Mouse (Mus musculus): ENCODE measurements around the gene Agxt.

The Agxt gene

DNA sequence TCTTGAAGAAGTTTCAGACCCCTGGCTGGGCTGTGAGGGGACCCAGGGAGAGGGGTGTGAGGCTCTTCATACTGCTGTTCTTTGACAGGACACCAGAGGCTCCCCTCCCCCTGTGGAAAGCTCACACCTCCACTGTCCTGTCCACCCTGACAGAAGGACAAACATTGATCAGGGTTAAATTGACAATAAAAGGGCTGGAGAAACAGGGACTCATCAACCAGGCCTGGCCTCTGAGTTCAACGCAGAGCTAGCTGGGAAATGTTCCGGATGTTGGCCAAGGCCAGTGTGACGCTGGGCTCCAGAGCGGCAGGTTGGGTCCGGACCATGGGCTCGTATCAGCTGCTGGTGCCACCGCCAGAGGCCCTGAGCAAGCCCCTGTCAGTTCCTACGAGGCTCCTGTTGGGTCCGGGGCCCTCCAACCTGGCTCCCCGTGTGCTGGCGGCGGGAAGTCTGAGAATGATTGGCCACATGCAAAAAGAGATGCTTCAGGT lies at the start of gene Agxt:
Gene Agxt, plus strand, starts transcription at position 205 of the 491 bp plus-strand sequence.
- no peak for DNase-seq (ENCODE audit: low spot score in 2 of 2)

- no peak for DNase-seq (ENCODE audit: low spot score in 2 of 2)
These were observed 42.5 kb upstream of the Agxt start for GRCm38 (mm10) chr1:93092582-93092981.

GRCm38 (mm10) chr1:93098956-93099355 lies 36.1 kb upstream of the Agxt start:
- DNase-seq (ENCODE audit: low spot score in 2 of 2), result no peak

- DNase-seq (ENCODE audit: low spot score in 2 of 2), result no peak
These were observed 34.8 kb upstream of the Agxt start for GRCm38 (mm10) chr1:93100243-93100575.

DNA sequence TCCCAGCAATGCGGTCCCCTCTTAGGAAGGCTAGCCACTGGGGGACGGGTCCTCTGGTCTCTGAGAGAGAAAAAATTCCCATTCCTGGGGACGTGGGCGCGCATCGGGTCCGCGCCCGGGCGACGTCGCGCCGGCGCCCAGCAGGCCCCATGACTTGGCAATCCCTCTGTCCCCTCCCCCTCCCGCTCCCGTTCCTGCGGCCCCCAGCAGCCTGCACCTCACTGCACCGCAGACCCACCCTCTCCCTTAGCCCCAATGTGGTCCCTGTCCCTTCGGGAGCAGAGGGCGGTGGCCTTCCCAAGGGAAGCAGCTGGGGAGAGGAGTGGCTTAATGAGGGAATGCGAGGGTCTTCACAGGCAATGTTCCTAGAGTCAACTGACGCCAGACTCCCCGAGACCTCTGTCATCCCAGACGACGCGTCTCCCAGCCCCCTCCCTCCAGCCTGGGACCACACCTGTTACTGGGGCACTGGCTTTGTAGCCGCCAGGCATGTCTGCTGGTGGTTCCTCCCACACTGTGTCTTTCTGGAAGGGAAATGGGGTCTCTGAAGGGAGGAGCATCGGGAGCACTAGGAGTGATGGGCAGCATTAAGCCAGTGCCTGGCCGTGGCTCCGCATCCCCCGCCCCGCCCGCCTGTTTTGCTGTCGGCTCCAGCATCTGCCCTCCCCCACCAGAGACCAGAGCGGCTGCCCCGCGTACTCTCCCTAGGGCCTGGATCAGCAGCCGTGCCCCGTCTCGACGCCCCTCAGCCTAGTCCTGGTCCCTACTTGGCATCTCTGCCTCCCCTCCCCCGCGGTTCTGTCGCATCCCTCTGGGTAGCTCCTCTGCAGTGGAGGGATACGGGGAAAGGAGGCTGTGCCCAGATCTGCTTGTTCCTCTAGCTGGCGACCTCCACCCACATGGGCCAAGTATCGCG lies 34.2 kb upstream of the Agxt start:
- no peak for DNase-seq (ENCODE audit: low spot score in 2 of 2)

GRCm38 (mm10) chr1:93101571-93102061 lies 33.4 kb upstream of the Agxt start, which contains the start of gene Kif1a:
Gene Kif1a, minus strand, starts transcription at chr1:93101951.
- DNase-seq (ENCODE audit: low spot score in 2 of 2), result no peak

GRCm38 (mm10) chr1:93102700-93103099 lies 32.3 kb upstream of the Agxt start:
- DNase-seq (ENCODE audit: low spot score in 2 of 2), result no peak

DNA sequence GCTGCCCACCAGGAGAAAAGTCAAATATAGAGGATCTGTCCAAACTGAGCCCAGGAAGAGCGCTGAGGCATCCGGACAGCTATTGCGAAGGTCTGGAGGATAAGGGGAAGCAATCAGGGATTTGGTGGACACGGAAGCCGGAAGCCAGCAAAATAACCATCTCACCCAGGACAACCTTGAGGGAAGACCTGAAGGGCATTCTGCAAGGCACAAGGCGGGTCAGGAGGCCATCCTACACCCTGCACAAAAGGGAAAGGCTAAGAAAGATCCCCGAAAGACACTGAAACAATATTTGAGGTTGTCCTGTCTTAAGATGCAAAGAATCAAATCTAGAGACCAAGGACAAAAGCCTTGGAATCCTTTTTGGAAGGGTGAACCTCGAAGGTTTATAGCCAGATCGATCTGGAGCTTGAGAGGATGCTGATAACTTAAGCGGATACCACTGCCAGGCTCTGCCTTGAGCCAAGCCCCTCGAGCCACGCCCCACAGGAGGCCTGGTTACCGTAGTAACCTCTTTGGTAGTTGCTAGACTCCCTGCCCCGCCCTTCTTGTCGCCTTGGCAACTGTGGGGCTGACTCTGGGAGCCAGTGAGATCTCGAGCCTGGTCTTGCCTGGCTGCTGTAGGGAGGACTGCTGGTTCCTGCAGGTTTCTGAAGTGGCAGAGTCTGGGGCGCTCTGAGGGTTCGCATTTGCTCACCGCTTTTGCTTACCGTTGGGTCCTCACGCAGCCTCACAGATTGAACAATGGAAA lies 20.2 kb upstream of the Agxt start:
- DNase-seq (ENCODE audit: low spot score in 2 of 2), result peak in 1 of 2 experiments; percentile 42

DNA sequence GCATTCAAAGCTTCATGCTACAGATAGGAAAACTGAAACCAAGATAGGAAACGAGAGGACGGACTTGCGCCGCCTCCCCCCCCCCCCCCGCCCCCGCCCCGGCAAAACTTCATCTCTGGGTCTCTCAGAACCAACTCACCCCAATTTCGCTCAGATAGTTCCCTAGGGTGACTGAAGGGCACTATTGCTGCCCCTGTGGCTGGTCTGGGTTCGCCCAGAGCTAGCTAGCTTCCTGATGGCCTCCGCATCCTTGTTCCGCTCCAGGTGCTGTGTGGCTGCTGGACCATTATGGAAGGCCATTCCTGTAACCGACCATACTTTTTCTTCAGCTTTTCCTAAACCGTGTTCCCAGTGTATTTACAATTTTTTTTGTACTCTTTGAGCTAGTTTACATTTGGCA lies 19.6 kb upstream of the Agxt start:
- no peak for DNase-seq (ENCODE audit: low spot score in 2 of 2)

DNA sequence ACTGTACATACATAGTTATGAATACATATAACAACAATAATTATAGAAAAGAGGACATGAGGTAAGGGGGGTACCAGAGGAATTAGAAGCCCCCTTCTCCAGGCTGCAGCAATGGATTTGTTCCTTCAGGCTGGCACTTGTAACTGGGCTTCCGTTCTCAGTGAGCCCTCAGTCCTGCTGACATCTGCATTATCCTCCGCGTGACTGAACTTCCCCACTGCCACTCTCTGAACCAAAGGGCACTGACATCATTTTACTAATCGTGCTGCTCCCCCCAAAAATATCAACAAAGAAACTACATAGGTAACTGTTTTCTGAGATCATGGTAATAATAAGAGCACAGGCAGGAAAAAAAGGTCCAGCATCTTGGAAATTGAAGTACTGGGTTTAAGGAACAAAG lies 16.2 kb upstream of the Agxt start:
- DNase-seq (ENCODE audit: low spot score in 2 of 2), result no peak

DNA sequence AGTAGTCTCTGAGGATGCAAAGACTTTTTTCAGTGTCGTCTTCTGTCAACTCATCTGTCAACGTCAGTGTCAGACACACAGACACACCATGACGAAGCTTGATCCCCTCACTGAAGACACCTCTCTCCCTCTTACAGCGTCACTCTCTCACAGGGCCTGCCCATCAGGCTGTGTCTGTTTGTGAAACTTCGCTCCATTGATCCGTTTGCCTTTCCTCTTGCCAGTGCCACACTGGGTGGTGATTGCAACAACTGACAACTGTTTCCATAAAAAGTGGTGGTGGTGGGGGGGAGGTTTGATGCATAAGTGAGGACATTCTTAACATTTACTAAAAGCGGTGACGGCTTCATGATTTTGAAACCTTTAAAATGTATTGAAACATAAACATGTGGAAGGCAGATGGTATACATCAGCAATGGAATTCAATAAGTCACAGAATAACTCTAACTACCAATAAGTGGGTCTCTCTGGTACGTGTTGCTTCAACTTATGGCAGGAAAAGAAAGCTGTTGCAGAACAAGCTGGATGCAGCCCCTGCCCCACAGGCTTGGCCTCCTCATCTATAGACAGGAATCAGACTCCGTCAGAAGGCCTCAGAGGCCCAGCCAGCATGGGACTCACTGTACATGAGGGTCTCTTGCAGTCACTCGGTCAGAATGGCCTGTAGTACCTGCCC lies 11.7 kb upstream of the Agxt start:
- no peak for DNase-seq (ENCODE audit: low spot score in 2 of 2)

DNA sequence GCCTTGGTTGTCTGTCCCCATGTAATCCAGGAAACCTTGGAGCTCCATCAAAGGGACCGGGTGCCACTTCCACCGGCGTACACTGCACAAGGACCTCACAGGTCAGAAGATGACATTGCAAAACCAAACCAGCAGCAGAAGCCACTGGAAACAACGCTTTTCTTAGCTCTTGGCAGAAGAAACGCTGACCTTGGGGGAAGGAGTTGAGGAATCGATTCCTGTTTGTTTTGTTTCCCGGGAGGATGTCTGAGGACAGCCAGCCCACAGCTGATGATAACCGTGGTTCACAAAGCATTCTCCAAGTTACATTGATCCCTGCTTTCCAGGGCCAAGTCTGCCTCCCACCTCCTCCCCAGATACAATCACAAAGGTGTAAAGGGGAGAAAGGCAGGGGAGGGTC lies 11.0 kb upstream of the Agxt start:
- DNase-seq (ENCODE audit: low spot score in 2 of 2), result no peak

DNA sequence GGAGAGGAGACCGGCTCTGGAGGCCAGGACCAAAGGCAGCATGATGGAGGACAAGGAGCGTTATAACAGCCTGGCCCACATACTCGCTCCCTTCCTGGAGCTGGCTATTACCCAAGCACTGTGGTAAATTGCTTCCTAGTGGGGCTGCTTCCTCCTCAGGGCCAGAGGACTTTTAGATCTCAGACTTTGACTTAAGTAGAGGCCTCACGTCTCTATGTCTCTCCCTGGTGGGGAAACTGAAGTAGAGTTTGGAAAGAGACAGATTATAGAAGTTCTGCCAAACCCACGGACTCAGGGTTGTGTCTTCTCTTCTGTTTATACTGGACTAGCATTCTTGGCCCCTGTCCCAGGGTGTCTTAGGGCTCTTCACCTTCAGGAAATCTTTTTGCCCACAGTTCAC lies 9.8 kb upstream of the Agxt start:
- no peak for DNase-seq (ENCODE audit: low spot score in 2 of 2)

- DNase-seq (ENCODE audit: low spot score in 2 of 2), result no peak
These were observed 6.8 kb upstream of the Agxt start for GRCm38 (mm10) chr1:93128209-93128608.

DNA sequence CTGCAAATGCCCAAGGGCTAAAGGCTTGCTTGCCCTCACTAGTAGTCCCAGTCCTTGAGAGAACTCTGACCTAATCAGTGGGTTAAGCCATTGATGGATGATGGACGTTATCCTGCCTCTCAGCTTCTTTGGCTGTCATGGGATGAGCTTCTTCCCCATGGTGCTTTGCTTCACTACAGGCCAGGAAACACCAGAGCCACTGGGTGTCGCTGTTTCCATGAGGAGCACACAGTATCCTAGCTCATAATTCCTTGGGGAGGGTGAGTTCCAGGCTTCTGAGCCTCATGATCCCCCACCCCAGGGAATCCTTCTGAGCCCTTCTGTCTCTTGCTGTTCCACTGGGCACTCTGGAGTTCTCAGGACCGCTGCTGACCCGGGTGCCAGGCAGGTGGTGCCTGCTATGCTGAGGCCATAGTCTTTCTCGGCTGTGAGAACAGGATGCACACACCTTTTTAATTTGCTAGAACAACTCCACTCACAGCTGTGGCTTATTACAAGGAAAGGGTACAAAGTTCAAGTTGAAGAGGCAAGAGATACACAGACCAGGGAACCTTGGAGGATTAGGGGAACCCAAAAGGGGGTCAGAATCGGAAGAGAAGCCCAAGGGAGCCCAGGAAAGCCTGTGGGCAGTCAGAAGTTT lies 6.2 kb upstream of the Agxt start:
- DNase-seq (ENCODE audit: low spot score in 2 of 2), result peak in 1 of 2 experiments; percentile 77

GRCm38 (mm10) chr1:93130242-93130983 lies 4.6 kb upstream of the Agxt start:
- no peak for DNase-seq (ENCODE audit: low spot score in 2 of 2)

- no peak for DNase-seq (ENCODE audit: low spot score in 2 of 2)
These were observed 2.4 kb upstream of the Agxt start for GRCm38 (mm10) chr1:93132676-93133075.

GRCm38 (mm10) chr1:93138534-93138933 lies 3.5 kb downstream of the Agxt start:
- DNase-seq (ENCODE audit: low spot score in 2 of 2), result no peak

DNA sequence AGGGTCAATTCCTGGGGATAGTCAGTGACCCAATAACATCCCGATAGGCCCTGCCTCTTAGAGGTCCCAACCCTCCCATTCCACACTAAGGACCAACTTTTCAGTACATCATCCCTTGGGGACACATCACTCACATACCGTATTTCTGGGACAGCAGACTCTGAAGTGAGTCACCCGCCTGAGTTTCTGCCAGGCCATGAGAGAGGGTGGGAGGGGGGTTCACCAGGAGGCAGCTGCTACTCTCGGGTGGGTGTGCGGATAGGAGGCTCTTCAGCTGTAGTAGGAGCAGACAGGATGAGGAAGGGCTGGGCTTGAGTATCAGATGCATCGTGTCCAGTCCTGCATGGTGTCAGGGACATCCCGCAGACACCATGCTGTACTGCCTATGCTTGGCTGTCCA lies 4.7 kb downstream of the Agxt start:
- DNase-seq (ENCODE audit: low spot score in 2 of 2), result no peak

GRCm38 (mm10) chr1:93142871-93143270 lies 7.8 kb downstream of the Agxt start:
- no peak for DNase-seq (ENCODE audit: low spot score in 2 of 2)

DNA sequence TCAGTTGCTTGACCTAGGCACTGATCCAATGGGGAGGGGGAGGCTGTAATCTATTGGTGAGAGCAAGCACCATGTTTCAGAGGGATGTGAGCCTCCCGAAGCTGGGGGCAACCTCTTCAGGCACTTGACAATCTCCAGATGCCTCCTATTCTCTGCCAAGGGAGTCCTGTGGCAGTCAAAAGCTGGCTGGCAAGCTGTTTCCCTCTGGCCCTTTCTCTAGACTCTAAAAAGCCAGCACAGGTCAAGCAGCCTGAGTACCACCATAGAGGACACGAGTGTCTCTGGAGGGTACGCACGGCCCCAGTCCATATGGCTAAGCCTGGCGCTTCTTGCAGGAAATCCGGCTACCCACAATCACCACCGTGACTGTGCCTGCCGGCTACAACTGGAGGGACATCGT lies 9.1 kb downstream of the Agxt start:
- no peak for DNase-seq (ENCODE audit: low spot score in 2 of 2)

All from urinary bladder, postnatal 4 days (tissue).